Mouse (Mus musculus) olfactory bulb, adult 2 months (tissue): ENCODE measurements around the gene Csmd2.

Experiments used
- CTCF ChIP-seq: fragments of 200-500 bp; IDR thresholded peaks from 2 replicates; pipeline ENCODE4 v1.5.1; 2012; ENCODE audit warnings: low read depth, mild to moderate bottlenecking, low read length, moderate library complexity; ENCODE audit not compliant: insufficient read depth
- POLR2A ChIP-seq: fragments of 200-500 bp; IDR thresholded peaks from 2 replicates; pipeline ENCODE4 v1.6.1; 2012; ENCODE audit warnings: mild to moderate bottlenecking, low read depth, low read length, moderate library complexity; ENCODE audit not compliant: insufficient read depth

- no peak for TF ChIP-seq CTCF
- no peak for TF ChIP-seq POLR2A
Observed at GRCm38 (mm10) chr4:128451383-128451794, 463.7 kb downstream of the Csmd2 start.
